Mouse (Mus musculus) MEL (cell line): ENCODE data around the gene Axin2.

Experiments used
- CTCF ChIP-seq, 3 experiments: IDR thresholded peaks in 2 of 3; conservative IDR thresholded peaks in 1 of 3; 2 replicates each; pipeline ENCODE4 v1.5.1; 2011 to 2012; ENCODE audit warnings: low read length in 3 of 3, low read depth in 2 of 3, mild to moderate bottlenecking in 2 of 3, improper control_type of control experiment in 1 of 3, inconsistent platforms in 1 of 3, mixed read lengths in 1 of 3, moderate library complexity in 1 of 3; ENCODE audit not compliant: control insufficient read depth in 1 of 3, insufficient read depth in 1 of 3, poor library complexity in 1 of 3, severe bottlenecking in 1 of 3
- MAX ChIP-seq: IDR thresholded peaks from 2 replicates; pipeline ENCODE4 v1.6.1; 2011; ENCODE audit warnings: low read length, improper control_type of control experiment
- MEF2A ChIP-seq: IDR thresholded peaks from 2 replicates; pipeline ENCODE4 v1.6.1; 2014; ENCODE audit warnings: low read depth, mild to moderate bottlenecking, inconsistent platforms, low read length, improper control_type of control experiment; ENCODE audit not compliant: poor library complexity, insufficient replicate concordance, severe bottlenecking; ENCODE audit errors: extremely low read depth
- POLR2A ChIP-seq, 2 experiments: IDR thresholded peaks; 2 replicates each; pipeline ENCODE4 v1.6.1; 2011 to 2012; ENCODE audit warnings: low read length in 2 of 2, mild to moderate bottlenecking in 2 of 2, control low read depth in 1 of 2, improper control_type of control experiment in 1 of 2, low read depth in 1 of 2, moderate library complexity in 1 of 2; ENCODE audit not compliant: control insufficient read depth in 1 of 2, insufficient read depth in 1 of 2, poor library complexity in 1 of 2
- POLR2AphosphoS5 ChIP-seq: IDR thresholded peaks from 2 replicates; pipeline ENCODE4 v1.6.1; 2012; ENCODE audit warnings: low read depth, borderline replicate concordance, mild to moderate bottlenecking, inconsistent platforms, low read length, moderate library complexity, mixed read lengths
- TAL1 ChIP-seq: IDR thresholded peaks from 2 replicates; pipeline ENCODE4 v1.6.1; 2012; ENCODE audit warnings: mild to moderate bottlenecking, inconsistent platforms, low read length, moderate library complexity, mixed read lengths
- TBP ChIP-seq: IDR thresholded peaks from 2 replicates; pipeline ENCODE4 v1.8.0; 2011; ENCODE audit warnings: low read depth, low read length, improper control_type of control experiment
- ZMIZ1 ChIP-seq: IDR thresholded peaks from 2 replicates; pipeline ENCODE4 v1.6.1; 2012; ENCODE audit warnings: low read depth, mild to moderate bottlenecking, inconsistent platforms, low read length, improper control_type of control experiment, moderate library complexity

GRCm38 (mm10) chr11:108963476-108964232, 43.5 kb downstream of the Axin2 start:
- TF ChIP-seq ZMIZ1, result no peak
- no peak for TF ChIP-seq CTCF (IDR thresholded peaks at IDR 0.05 in 2 of 3, conservative IDR thresholded peaks at IDR 0.05 in 1 of 3; ENCODE audit: control insufficient read depth in 1 of 3, insufficient read depth in 1 of 3, low read depth in 2 of 3, low read length in 3 of 3, poor library complexity in 1 of 3, severe bottlenecking in 1 of 3)
- TF ChIP-seq MEF2A, result no peak
- TF ChIP-seq POLR2AphosphoS5, result no peak
- TF ChIP-seq POLR2A (IDR thresholded peaks at IDR 0.05; ENCODE audit: control insufficient read depth in 1 of 2, insufficient read depth in 1 of 2, low read depth in 1 of 2, low read length in 2 of 2, poor library complexity in 1 of 2), result no peak
- no peak for TF ChIP-seq TBP
- no peak for TF ChIP-seq TAL1
- no peak for TF ChIP-seq MAX
